Mouse (Mus musculus) megakaryocyte, embryonic 14.5 days (primary cell): ENCODE data around the gene Gimap4.

Experiments used
- FLI1 ChIP-seq: IDR thresholded peaks from 2 replicates; pipeline ENCODE4 v1.6.1; 2012; ENCODE audit warnings: low read length, inconsistent platforms, mixed read lengths
- GATA1 ChIP-seq: IDR thresholded peaks from 3 replicates; pipeline ENCODE4 v1.6.1; 2012; ENCODE audit warnings: mixed read lengths, low read length, inconsistent platforms, borderline replicate concordance

DNA sequence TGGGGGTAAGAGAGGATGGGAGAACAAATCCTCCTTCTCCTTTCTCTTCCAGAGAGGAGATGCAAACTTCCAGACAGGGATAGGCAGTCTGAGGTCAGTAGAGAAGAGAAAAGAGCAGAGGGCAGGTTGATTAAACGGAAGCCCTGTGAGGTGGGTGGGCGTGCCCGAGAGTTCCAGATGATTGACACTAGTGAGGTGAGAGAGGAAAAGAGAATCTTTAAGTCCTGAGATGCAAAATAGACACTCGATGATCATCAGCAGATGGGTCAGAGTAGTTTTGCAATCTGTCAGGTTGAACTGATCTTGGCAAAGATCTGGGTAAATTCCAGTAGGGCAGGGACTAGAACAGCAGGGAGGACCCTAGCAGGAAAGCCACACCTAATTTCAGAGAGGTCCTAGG is 19.6 kb upstream of the Gimap4 start:
- TF ChIP-seq FLI1: no peak
- TF ChIP-seq GATA1: no peak
